Mouse (Mus musculus) left cerebral cortex, adult 18-20 months (tissue): Measurements from ENCODE around the gene Mocs3. TPM values are rescaled to one million over a fixed set of nuclear protein-coding genes. Genes with fewer than 3 reads are reported as not detected.

Source experiments
- total RNA-seq, 2 experiments: library from RNA; stranded (reverse); gene quantifications; 2 replicates each; pipeline ENCODE4 v1.2.3; 2021

Mocs3 gene
- total RNA-seq, 2 experiments from 2014 or later, result 18.5 to 18.9 TPM

Other genes with a start within 250 kb of the Mocs3 start
- gene Ripor3, start 220.0 kb upstream of the Mocs3 start, total RNA-seq, result under 1 TPM; 0.33 to 0.59 TPM
- 1 to 10 TPM; 5.5 to 5.7 TPM for gene Pard6b, start 149.6 kb upstream of the Mocs3 start, total RNA-seq
- gene Adnp, start 23.5 kb upstream of the Mocs3 start, total RNA-seq, result 10 to 100 TPM; 73.0 to 78.9 TPM
- 10 to 100 TPM; 36.4 to 37.0 TPM for gene Gm20716, start 258 bp upstream of the Mocs3 start, total RNA-seq
- gene Dpm1, start within 50 bp of the Mocs3 start, total RNA-seq, result 10 to 100 TPM; 59.3 to 60.8 TPM
- 10 to 100 TPM; 34.5 to 40.8 TPM for gene Kcng1, start 51.1 kb downstream of the Mocs3 start, total RNA-seq